Mouse (Mus musculus): ENCODE results near the gene Homer1. TPM values are rescaled to one million over a fixed set of nuclear protein-coding genes. Genes with fewer than 3 reads are reported as not detected.
A peak's percentile ranks its signal among the peaks of the same experiment; 100 is the strongest.

Homer1 gene
- polyA plus RNA-seq, 1 experiment from 2014 or later = 3.0 TPM

DNA sequence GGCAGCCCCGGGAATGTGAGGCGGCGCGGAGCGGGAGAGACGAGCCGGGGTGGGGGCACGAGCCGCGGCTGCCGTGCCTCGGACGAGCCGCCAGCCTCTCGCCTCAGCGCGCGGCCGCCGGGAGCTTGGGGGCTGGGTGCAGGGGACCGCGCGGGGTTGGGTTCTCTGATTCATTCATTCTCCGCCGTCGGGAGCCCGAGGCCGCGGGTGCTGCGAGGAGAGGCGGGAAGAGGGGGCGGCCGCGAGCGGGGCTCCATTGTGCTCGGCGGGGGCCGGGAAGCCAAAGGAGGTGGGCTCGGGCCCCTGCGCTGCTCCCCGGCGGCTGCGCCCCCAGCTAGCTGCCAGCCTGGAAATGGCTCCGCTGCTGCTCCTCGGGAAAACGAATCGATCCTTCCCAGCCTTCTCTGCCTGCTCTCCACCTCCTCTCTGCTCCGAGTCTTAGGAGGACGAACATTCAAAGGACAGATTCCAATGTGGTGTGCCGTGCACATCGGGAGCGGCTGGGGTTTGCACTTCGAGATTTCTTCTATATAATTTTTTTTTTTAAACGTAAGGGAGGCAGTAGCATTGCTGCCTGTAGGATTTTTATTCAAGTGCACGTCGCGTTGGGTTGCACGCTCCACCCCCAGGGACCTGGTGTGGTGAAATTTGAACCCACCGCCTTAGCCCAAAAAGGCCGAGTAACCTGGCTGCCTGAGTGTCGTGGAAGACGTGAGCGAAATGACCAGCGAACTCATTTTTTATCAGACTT lies 5.0 kb downstream of the Homer1 start:
- Histone ChIP-seq H3K27me3 (ENCODE audit: control insufficient read depth, insufficient read depth, low read length) (no peaks in the 10 kb centered on the region), H3K9ac (ENCODE audit: low read length) (peak overlapping the region; percentile 94), H3K36me3 (ENCODE audit: control insufficient read depth, insufficient read depth, low read length) (no peaks in the 10 kb centered on the region), H3K9me3 (replicated peaks; ENCODE audit: control insufficient read depth, low read length) (no peaks in the 10 kb centered on the region), H3K27ac (ENCODE audit: low read length) (peak overlapping the region; percentile 93), H3K4me3 (replicated peaks; ENCODE audit: low read length) (peak overlapping the region; percentile 87), H3K4me1 (ENCODE audit: control insufficient read depth, insufficient read depth, low read length) (0 out of 2 replicates have a peak, but pooled peaks cover 4% of the 10 kb centered on the region), H3K4me2 (ENCODE audit: low read depth, low read length) (peak overlapping the region; percentile 94)
- peak; percentile 38 for ATAC-seq (ENCODE audit: insufficient read depth, low FRiP score)
- WGBS = under 1% methylated on average over 52 of the region's 64 CpGs

DNA sequence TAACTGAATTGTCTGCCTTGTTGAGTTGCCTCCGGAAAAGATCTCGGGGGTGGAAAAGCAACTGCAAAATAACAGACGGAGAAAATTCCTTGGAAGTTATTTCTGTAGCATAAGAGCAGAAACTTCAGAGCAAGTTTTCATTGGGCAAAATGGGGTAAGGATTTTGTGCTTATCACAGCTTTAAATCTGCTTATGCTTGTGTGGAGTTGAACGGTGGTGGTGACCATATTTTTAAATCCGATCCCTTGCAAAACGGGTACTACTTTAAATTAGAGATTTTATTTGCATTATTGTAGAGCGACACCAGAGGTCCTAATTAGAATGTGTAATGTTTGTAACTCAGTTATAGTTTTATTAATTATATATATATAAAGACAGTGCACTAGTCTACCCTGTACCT lies 5.7 kb downstream of the Homer1 start:
- H3K27ac ChIP-seq (ENCODE audit: low read length) = peak overlapping the region; percentile 93; the same call in 1 of the 2 replicates
- 0 out of 2 replicates have a peak, but pooled peaks cover 4% of the 10 kb centered on the region for H3K4me1 ChIP-seq (ENCODE audit: control insufficient read depth, insufficient read depth, low read length)
- no peak for ATAC-seq (ENCODE audit: insufficient read depth, low FRiP score)
- WGBS = 6% methylated on average over 7 of the region's 7 CpGs
- H3K4me3 ChIP-seq (replicated peaks; ENCODE audit: low read length) = peak overlapping the region; percentile 87
- peak overlapping the region; percentile 94 for H3K9ac ChIP-seq (ENCODE audit: low read length)
- peak overlapping the region; percentile 94 for H3K4me2 ChIP-seq (ENCODE audit: low read depth, low read length)
- no peaks in the 10 kb centered on the region for H3K27me3 ChIP-seq (ENCODE audit: control insufficient read depth, insufficient read depth, low read length)
- H3K9me3 ChIP-seq (replicated peaks; ENCODE audit: control insufficient read depth, low read length) = no peaks in the 10 kb centered on the region
- H3K36me3 ChIP-seq (ENCODE audit: control insufficient read depth, insufficient read depth, low read length) = no peaks in the 10 kb centered on the region

DNA sequence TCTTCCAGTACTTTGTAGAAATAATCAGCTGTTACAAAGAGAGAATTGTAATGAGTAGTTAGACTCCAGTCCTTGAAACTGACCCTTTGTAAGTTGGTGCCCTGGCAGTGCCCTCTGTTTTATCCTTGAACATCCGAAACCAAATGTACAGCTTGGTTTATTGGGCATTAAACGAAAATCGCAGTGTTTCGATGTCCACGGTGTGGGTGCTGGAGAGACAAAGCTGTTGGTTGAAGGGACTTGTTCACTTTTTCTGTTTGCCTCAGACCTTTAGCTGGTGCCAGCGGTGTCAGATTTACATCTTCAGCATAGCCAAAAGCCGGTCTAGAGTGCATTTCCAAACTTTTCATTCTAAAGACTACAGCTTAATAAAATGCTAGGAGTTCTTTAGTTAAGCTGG lies 6.2 kb downstream of the Homer1 start:
- Histone ChIP-seq H3K4me3 (replicated peaks; ENCODE audit: low read length) (peak overlapping the region; percentile 87), H3K27ac (ENCODE audit: low read length) (no peak overlapping the region), H3K4me2 (ENCODE audit: low read depth, low read length) (peak overlapping the region; percentile 94), H3K9ac (ENCODE audit: low read length) (peak overlapping the region; percentile 47; the same call in 1 of the 2 replicates), H3K4me1 (ENCODE audit: control insufficient read depth, insufficient read depth, low read length) (0 out of 2 replicates have a peak, but pooled peaks cover 4% of the 10 kb centered on the region), H3K9me3 (replicated peaks; ENCODE audit: control insufficient read depth, low read length) (no peaks in the 10 kb centered on the region), H3K36me3 (ENCODE audit: control insufficient read depth, insufficient read depth, low read length) (no peaks in the 10 kb centered on the region), H3K27me3 (ENCODE audit: control insufficient read depth, insufficient read depth, low read length) (no peaks in the 10 kb centered on the region)
- 25% methylated on average over 7 of the region's 7 CpGs for WGBS
- no peak for ATAC-seq (ENCODE audit: insufficient read depth, low FRiP score)

DNA sequence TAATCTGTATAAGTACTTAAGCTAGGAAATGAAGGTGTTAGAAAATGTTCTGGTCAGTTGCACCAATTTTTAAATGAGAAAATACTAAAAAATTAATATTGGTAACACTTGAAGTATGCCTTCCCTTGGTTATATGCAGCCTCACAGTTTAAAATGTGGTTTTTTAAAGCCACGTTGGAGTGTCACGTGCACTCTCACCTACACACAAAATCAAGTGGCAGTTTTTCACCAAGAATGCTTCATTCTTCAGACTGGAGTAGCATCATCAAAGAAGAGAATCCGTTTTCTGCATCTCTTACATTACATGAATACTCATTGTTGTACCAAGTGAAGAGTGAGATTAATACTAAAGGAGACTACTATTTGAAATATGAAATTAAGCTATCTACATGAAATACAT lies 7.1 kb downstream of the Homer1 start:
- Histone ChIP-seq H3K4me2 (ENCODE audit: low read depth, low read length) (no peak overlapping the region), H3K36me3 (ENCODE audit: control insufficient read depth, insufficient read depth, low read length) (no peaks in the 10 kb centered on the region), H3K4me3 (replicated peaks; ENCODE audit: low read length) (no peak overlapping the region), H3K27ac (ENCODE audit: low read length) (no peak overlapping the region), H3K9ac (ENCODE audit: low read length) (no peak overlapping the region), H3K9me3 (replicated peaks; ENCODE audit: control insufficient read depth, low read length) (no peaks in the 10 kb centered on the region), H3K27me3 (ENCODE audit: control insufficient read depth, insufficient read depth, low read length) (no peaks in the 10 kb centered on the region), H3K4me1 (ENCODE audit: control insufficient read depth, insufficient read depth, low read length) (0 out of 2 replicates have a peak, but pooled peaks cover 4% of the 10 kb centered on the region)
- WGBS = 74% methylated on average over 3 of the region's 3 CpGs
- ATAC-seq (ENCODE audit: insufficient read depth, low FRiP score) = no peak

- Histone ChIP-seq H3K4me3 (replicated peaks; ENCODE audit: low read length) (no peak overlapping the region), H3K36me3 (ENCODE audit: control insufficient read depth, insufficient read depth, low read length) (no peaks in the 10 kb centered on the region), H3K4me2 (ENCODE audit: low read depth, low read length) (no peak overlapping the region), H3K9me3 (replicated peaks; ENCODE audit: control insufficient read depth, low read length) (no peaks in the 10 kb centered on the region), H3K27me3 (ENCODE audit: control insufficient read depth, insufficient read depth, low read length) (no peaks in the 10 kb centered on the region), H3K9ac (ENCODE audit: low read length) (no peak overlapping the region), H3K4me1 (ENCODE audit: control insufficient read depth, insufficient read depth, low read length) (0 out of 2 replicates have a peak, but pooled peaks cover 4% of the 10 kb centered on the region), H3K27ac (ENCODE audit: low read length) (no peak overlapping the region)
- WGBS = 34% methylated on average over 7 of the region's 7 CpGs
- no peak for ATAC-seq (ENCODE audit: insufficient read depth, low FRiP score)
These were observed 8.3 kb downstream of the Homer1 start for GRCm38 (mm10) chr13:93307700-93308099.

- no peaks in the 10 kb centered on the region for H3K9me3 ChIP-seq (replicated peaks; ENCODE audit: control insufficient read depth, low read length)
- H3K9ac ChIP-seq (ENCODE audit: low read length) = no peak overlapping the region
- 0 out of 2 replicates have a peak, but pooled peaks cover 4% of the 10 kb centered on the region for H3K4me1 ChIP-seq (ENCODE audit: control insufficient read depth, insufficient read depth, low read length)
- no peak overlapping the region for H3K27ac ChIP-seq (ENCODE audit: low read length)
- no peaks in the 10 kb centered on the region for H3K27me3 ChIP-seq (ENCODE audit: control insufficient read depth, insufficient read depth, low read length)
- H3K4me3 ChIP-seq (replicated peaks; ENCODE audit: low read length) = no peak overlapping the region
- H3K36me3 ChIP-seq (ENCODE audit: control insufficient read depth, insufficient read depth, low read length) = no peaks in the 10 kb centered on the region
- ATAC-seq (ENCODE audit: insufficient read depth, low FRiP score) = no peak
- WGBS = 47% methylated on average over 1 of the region's 1 CpGs
- no peak overlapping the region for H3K4me2 ChIP-seq (ENCODE audit: low read depth, low read length)
These were observed 9.9 kb downstream of the Homer1 start for GRCm38 (mm10) chr13:93309295-93309694.

GRCm38 (mm10) chr13:93312518-93312917 lies 13.1 kb downstream of the Homer1 start:
- H3K4me3 ChIP-seq (replicated peaks; ENCODE audit: low read length) = no peak overlapping the region
- no peaks in the 10 kb centered on the region for H3K4me1 ChIP-seq (ENCODE audit: control insufficient read depth, insufficient read depth, low read length)
- H3K27me3 ChIP-seq (ENCODE audit: control insufficient read depth, insufficient read depth, low read length) = no peaks in the 10 kb centered on the region
- H3K4me2 ChIP-seq (ENCODE audit: low read depth, low read length) = no peak overlapping the region
- H3K36me3 ChIP-seq (ENCODE audit: control insufficient read depth, insufficient read depth, low read length) = no peaks in the 10 kb centered on the region
- H3K9me3 ChIP-seq (replicated peaks; ENCODE audit: control insufficient read depth, low read length) = no peaks in the 10 kb centered on the region
- no peak overlapping the region for H3K27ac ChIP-seq (ENCODE audit: low read length)
- ATAC-seq (ENCODE audit: insufficient read depth, low FRiP score) = no peak
- H3K9ac ChIP-seq (ENCODE audit: low read length) = no peak overlapping the region

GRCm38 (mm10) chr13:93314322-93314721 lies 14.9 kb downstream of the Homer1 start:
- Histone ChIP-seq H3K4me2 (ENCODE audit: low read depth, low read length) (no peak overlapping the region), H3K27ac (ENCODE audit: low read length) (no peak overlapping the region), H3K36me3 (ENCODE audit: control insufficient read depth, insufficient read depth, low read length) (no peaks in the 10 kb centered on the region), H3K4me3 (replicated peaks; ENCODE audit: low read length) (no peak overlapping the region), H3K9ac (ENCODE audit: low read length) (no peak overlapping the region), H3K27me3 (ENCODE audit: control insufficient read depth, insufficient read depth, low read length) (no peaks in the 10 kb centered on the region), H3K9me3 (replicated peaks; ENCODE audit: control insufficient read depth, low read length) (no peaks in the 10 kb centered on the region), H3K4me1 (ENCODE audit: control insufficient read depth, insufficient read depth, low read length) (no peaks in the 10 kb centered on the region)
- ATAC-seq (ENCODE audit: insufficient read depth, low FRiP score) = no peak
- WGBS = 84% methylated on average over 4 of the region's 4 CpGs

DNA sequence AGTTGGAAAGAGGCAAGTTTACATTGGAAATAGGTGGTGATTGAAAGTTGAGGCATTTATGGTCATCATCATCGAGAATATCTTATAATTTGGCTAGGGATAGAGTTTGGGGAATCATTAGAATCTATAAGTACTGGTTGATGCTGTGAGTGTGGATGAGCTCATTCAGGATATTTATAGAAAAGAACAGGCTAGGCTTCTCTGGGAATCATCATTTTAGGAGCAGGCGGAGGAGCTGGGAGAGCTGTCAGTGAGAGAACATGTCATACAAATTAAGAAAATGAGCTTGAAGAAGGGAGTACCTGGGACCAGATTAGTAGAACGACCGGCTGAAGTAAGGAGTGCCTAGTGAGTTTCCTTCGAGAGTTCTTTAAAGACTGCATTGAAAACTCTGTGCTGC lies 20.7 kb downstream of the Homer1 start:
- ATAC-seq (ENCODE audit: insufficient read depth, low FRiP score) = no peak

More for the DNA sequence above, 20.7 kb downstream of the Homer1 start:
- Histone ChIP-seq H3K27ac (ENCODE audit: low read length) (no peak overlapping the region), H3K9ac (ENCODE audit: low read length) (no peak overlapping the region), H3K27me3 (ENCODE audit: control insufficient read depth, insufficient read depth, low read length) (no peaks in the 10 kb centered on the region), H3K4me3 (replicated peaks; ENCODE audit: low read length) (no peak overlapping the region), H3K4me2 (ENCODE audit: low read depth, low read length) (no peak overlapping the region), H3K36me3 (ENCODE audit: control insufficient read depth, insufficient read depth, low read length) (no peaks in the 10 kb centered on the region), H3K9me3 (replicated peaks; ENCODE audit: control insufficient read depth, low read length) (no peaks in the 10 kb centered on the region), H3K4me1 (ENCODE audit: control insufficient read depth, insufficient read depth, low read length) (no peaks in the 10 kb centered on the region)
- WGBS = 66% methylated on average over 5 of the region's 5 CpGs
